Mouse (Mus musculus) embryonic facial prominence, embryonic 14.5 days (tissue): ENCODE measurements around the gene Pcyt1a. TPM values are rescaled to one million over a fixed set of nuclear protein-coding genes. Genes with fewer than 3 reads are reported as not detected.
A peak's percentile ranks its signal among the peaks of the same experiment; 100 is the strongest.

Experiments used
- ATAC-seq: fragments of 200-750 bp; cut with Nextera tagmentation; 2 replicates; pipeline ENCODE4 v1.8.0; 2017; ENCODE audit warnings: low read depth, moderate number of reproducible peaks, moderate TSS enrichment
- DNase-seq: peaks from one replicate; pipeline ENCODE4 v3.0.0-alpha.2; 2015; ENCODE audit warnings: low spot score
- H3K27ac ChIP-seq: fragments of 300-500 bp; sonication (generic); replicated peaks from 2 replicates; pipeline ENCODE4 v1.5.1; 2014; ENCODE audit warnings: low read depth, mild to moderate bottlenecking, low read length, moderate library complexity
- H3K27me3 ChIP-seq: fragments of 300-500 bp; sonication (generic); replicated peaks from 2 replicates; pipeline ENCODE4 v1.6.1; 2014; ENCODE audit warnings: low read length; ENCODE audit not compliant: control insufficient read depth, insufficient read depth
- H3K36me3 ChIP-seq: fragments of 300-500 bp; sonication (generic); 2 replicates; pipeline ENCODE4 v1.6.1; 2014; ENCODE audit warnings: low read length, mixed read lengths; ENCODE audit not compliant: control insufficient read depth, insufficient read depth
- H3K4me1 ChIP-seq: fragments of 300-500 bp; sonication (generic); 2 replicates; pipeline ENCODE4 v1.6.1; 2014; ENCODE audit warnings: antibody characterized with exemption, low read length; ENCODE audit not compliant: control insufficient read depth, insufficient read depth
- H3K4me2 ChIP-seq: fragments of 300-500 bp; sonication (generic); 2 replicates; pipeline ENCODE4 v1.6.1; 2014; ENCODE audit warnings: low read depth, mild to moderate bottlenecking, low read length, moderate library complexity, mixed read lengths
- H3K4me3 ChIP-seq: fragments of 300-500 bp; sonication (generic); 2 replicates; pipeline ENCODE4 v1.5.1; 2014; ENCODE audit warnings: low read depth, mild to moderate bottlenecking, low read length
- H3K9ac ChIP-seq: fragments of 300-500 bp; sonication (generic); 2 replicates; pipeline ENCODE4 v1.6.1; 2014; ENCODE audit warnings: low read depth, mild to moderate bottlenecking, low read length, moderate library complexity, mixed read lengths
- H3K9me3 ChIP-seq: fragments of 300-500 bp; sonication (generic); 2 replicates; pipeline ENCODE4 v1.6.1; 2016; ENCODE audit warnings: low read length; ENCODE audit not compliant: control insufficient read depth
- WGBS: fragments of 180-500 bp; shearing (Covaris S2); extraction: QIAGEN DNeasy Blood & Tissue Kit; methylation state at CpG from one replicate; pipeline ENCODE4 v1.1.7; 2014; 5-methylcytosine and 5-hydroxymethylcytosine counted together
- polyA plus RNA-seq: library from polyadenylated mRNA; unstranded; fragments of >200 nt; fragmentation: Nextera tagmentation; extraction: Ambion mirVana; gene quantifications from 2 replicates; pipeline ENCODE4 v1.2.1, GENCODE M21; 2014

Gene Pcyt1a
- polyA plus RNA-seq, 1 experiment from 2014 or later, result 43.2 TPM

GRCm38 (mm10) chr16:32506868-32507267 is 76.1 kb downstream of the Pcyt1a start:
- no peak overlapping the region for H3K27ac ChIP-seq
- no peaks in the 10 kb centered on the region for H3K9me3 ChIP-seq
- DNase-seq, result no peak
- H3K9ac ChIP-seq, result no peak overlapping the region
- H3K27me3 ChIP-seq, result no peaks in the 10 kb centered on the region
- H3K4me3 ChIP-seq, result no peak overlapping the region
- H3K4me2 ChIP-seq, result no peak overlapping the region
- 72% methylated on average over 7 of the region's 7 CpGs for WGBS
- no peak for ATAC-seq
- H3K4me1 ChIP-seq, result no peaks in the 10 kb centered on the region; the same call in 1 of the 2 replicates
- no peaks in the 10 kb centered on the region for H3K36me3 ChIP-seq

GRCm38 (mm10) chr16:32507407-32507806 is 76.7 kb downstream of the Pcyt1a start:
- Histone ChIP-seq H3K27me3 (no peaks in the 10 kb centered on the region), H3K4me2 (no peak overlapping the region), H3K36me3 (no peaks in the 10 kb centered on the region), H3K4me1 (no peaks in the 10 kb centered on the region; the same call in 1 of the 2 replicates), H3K9me3 (no peaks in the 10 kb centered on the region), H3K4me3 (no peak overlapping the region), H3K9ac (no peak overlapping the region), H3K27ac (no peak overlapping the region)
- ATAC-seq (no peak), DNase-seq (no peak)
- 27% methylated on average over 9 of the region's 9 CpGs for WGBS

DNA sequence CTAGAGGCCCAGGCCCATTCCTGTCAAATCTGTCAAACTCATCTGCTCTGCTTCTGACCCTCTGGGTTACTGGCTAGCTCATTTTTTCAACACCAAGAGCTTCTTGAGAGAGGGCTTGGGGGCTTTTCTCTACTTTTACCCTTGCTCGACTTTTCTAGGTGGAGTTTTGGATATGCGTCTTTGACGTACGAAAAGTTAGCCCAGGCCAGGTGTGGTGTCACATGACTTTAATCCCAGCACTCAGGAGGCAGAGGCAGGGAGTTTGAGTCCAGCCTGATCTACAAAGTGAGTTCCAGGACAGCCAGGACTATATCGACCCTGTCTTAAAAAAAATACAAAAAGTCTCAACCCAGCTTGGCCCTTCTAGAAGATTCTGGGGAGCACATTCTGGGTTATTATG is 77.3 kb downstream of the Pcyt1a start:
- Histone ChIP-seq H3K9me3 (no peaks in the 10 kb centered on the region), H3K27me3 (no peaks in the 10 kb centered on the region), H3K36me3 (no peaks in the 10 kb centered on the region), H3K4me1 (no peaks in the 10 kb centered on the region; the same call in none of the 2 replicates), H3K27ac (no peak overlapping the region), H3K9ac (no peak overlapping the region), H3K4me3 (no peak overlapping the region), H3K4me2 (no peak overlapping the region)
- ATAC-seq, result no peak
- 78% methylated on average over 5 of the region's 5 CpGs for whole genome bisulfite sequencing
- DNase-seq, result no peak

DNA sequence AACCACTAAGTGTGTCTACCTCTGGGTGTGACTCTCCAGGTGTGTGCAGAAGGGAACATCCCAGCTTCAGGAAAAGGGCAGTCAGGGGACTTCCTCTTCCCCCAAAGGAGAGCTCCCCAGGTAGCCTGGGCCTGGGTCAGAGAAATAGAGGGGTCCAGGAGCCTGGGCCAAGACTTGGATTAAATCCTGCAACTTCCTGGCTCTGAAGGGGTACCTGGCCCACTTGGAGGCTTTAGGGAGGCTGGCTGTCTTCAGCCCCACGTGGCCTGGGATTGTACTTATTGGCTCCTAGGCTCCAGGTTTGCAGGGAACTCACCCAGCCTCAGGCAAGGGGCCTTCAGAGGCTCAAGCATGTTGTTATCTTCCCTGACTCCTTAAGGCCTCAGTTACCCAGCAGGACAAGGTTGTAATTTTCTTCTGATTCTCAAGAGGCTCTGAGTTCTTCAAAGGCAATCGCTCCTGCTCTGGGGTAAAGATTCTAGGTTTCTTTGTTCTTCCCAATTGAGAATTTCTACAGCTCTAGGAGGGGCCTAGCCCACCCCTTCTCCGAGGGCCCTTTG is 77.9 kb downstream of the Pcyt1a start:
- no peak overlapping the region for H3K27ac ChIP-seq
- no peak for DNase-seq
- H3K27me3 ChIP-seq, result no peaks in the 10 kb centered on the region
- no peaks in the 10 kb centered on the region for H3K9me3 ChIP-seq
- no peak for ATAC-seq
- H3K4me3 ChIP-seq, result no peak overlapping the region
- H3K36me3 ChIP-seq, result no peaks in the 10 kb centered on the region
- no peak overlapping the region for H3K4me2 ChIP-seq
- H3K4me1 ChIP-seq, result no peaks in the 10 kb centered on the region; the same call in none of the 2 replicates
- 36% methylated on average over 3 of the region's 3 CpGs for WGBS
- no peak overlapping the region for H3K9ac ChIP-seq

DNA sequence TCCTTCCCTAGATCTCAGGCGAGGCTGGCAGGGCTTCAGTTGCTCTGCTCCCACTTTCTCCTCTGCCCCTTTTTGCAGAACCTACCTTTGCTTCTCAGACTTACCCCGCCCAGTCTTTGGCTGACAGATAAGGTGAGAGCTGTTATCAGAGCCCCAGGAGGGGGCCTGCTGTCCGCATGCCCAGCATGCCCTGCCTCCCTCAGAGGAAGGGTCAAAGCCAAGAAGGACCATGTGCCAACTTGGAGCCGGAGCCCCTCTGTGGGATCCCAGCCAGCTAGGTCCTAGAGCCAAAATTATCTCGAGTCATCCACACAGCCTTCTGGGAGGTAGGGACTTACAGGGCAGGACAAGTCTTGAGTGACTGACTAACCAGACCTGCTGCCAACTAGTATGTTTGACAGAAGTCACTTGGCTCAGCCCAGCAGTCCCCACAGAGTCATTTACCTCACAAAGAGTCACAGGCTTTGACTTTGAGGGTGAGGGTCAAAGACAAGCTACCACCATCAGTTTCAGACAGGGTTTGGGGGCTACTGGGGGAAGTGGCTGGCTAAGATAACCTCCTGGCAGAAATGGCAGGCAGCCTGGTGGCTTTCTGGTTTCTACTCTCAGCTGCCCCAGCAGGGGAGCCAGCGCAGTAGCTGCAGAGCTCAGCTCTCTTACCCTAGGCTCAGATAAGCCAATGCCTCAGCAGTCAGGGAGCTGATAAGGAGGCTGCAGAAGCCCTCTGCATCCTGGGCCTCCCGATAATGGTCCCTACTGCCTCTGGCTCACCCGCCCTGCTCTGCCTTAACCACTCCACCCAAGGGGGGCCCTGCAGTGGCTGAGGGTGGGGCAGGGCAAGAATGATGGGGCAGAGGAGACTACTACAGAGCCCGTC is 78.6 kb downstream of the Pcyt1a start:
- Histone ChIP-seq H3K9ac (no peak overlapping the region), H3K9me3 (no peaks in the 10 kb centered on the region), H3K4me3 (no peak overlapping the region), H3K4me2 (no peak overlapping the region), H3K4me1 (no peaks in the 10 kb centered on the region; the same call in none of the 2 replicates), H3K27ac (no peak overlapping the region), H3K27me3 (no peaks in the 10 kb centered on the region), H3K36me3 (no peaks in the 10 kb centered on the region)
- 60% methylated on average over 9 of the region's 9 CpGs for whole genome bisulfite sequencing
- ATAC-seq, result peak; percentile 35; the same call in 1 of the 2 replicates
- no peak for DNase-seq

GRCm38 (mm10) chr16:32510399-32511337 is 79.9 kb downstream of the Pcyt1a start:
- ATAC-seq, result no peak
- H3K4me1 ChIP-seq, result peaks cover 2% of the 10 kb centered on the region
- H3K9me3 ChIP-seq, result no peaks in the 10 kb centered on the region
- no peak for DNase-seq
- H3K27ac ChIP-seq, result no peak overlapping the region
- no peak overlapping the region for H3K4me2 ChIP-seq
- no peak overlapping the region for H3K4me3 ChIP-seq
- H3K27me3 ChIP-seq, result no peaks in the 10 kb centered on the region
- WGBS, result 56% methylated on average over 18 of the region's 18 CpGs
- no peaks in the 10 kb centered on the region for H3K36me3 ChIP-seq
- no peak overlapping the region for H3K9ac ChIP-seq

GRCm38 (mm10) chr16:32511338-32511734 is 80.6 kb downstream of the Pcyt1a start:
- WGBS, result 69% methylated on average over 3 of the region's 3 CpGs
- Histone ChIP-seq H3K4me2 (no peak overlapping the region), H3K36me3 (no peaks in the 10 kb centered on the region), H3K27ac (no peak overlapping the region), H3K9me3 (no peaks in the 10 kb centered on the region), H3K4me1 (peaks cover 8% of the 10 kb centered on the region), H3K4me3 (no peak overlapping the region), H3K9ac (no peak overlapping the region), H3K27me3 (no peaks in the 10 kb centered on the region)
- ATAC-seq, result no peak
- no peak for DNase-seq

GRCm38 (mm10) chr16:32511827-32512490 is 81.2 kb downstream of the Pcyt1a start:
- WGBS, result 86% methylated on average over 8 of the region's 8 CpGs
- Histone ChIP-seq H3K9ac (no peak overlapping the region), H3K4me2 (no peak overlapping the region), H3K4me3 (no peak overlapping the region), H3K27me3 (no peaks in the 10 kb centered on the region), H3K36me3 (no peaks in the 10 kb centered on the region), H3K4me1 (peaks cover 14% of the 10 kb centered on the region), H3K9me3 (no peaks in the 10 kb centered on the region), H3K27ac (no peak overlapping the region)
- DNase-seq (no peak), ATAC-seq (no peak)
